Mouse (Mus musculus): ENCODE data around the gene Grm4. TPM values are rescaled to one million over a fixed set of nuclear protein-coding genes. Genes with fewer than 3 reads are reported as not detected.

The Grm4 gene
- polyA plus RNA-seq, 1 experiment from 2014 or later: 0.13 TPM

DNA sequence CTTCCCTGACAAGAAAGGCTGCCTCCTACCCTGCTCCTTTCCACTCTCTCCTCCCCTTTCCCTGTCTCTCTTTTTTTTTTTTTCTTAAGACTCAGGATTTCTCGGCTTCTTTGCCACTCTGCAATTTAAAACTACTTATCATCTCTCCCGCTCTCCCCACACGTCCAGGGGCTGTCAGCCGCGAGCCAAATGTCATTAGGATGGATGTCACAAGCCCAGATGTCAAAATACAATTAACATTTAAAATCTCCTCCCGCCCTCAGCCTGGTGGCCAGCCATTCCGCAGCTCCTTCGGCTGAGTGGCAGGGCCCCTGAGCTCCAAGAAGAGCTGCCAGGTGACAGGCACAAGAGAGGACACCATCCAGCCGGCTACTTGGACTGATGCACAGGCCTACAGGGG, 2.9 kb downstream of the Grm4 start:
- 16% methylated on average over 9 of the region's 9 CpGs for WGBS
- H3K4me2 ChIP-seq (ENCODE audit: low read depth, low read length): no peak overlapping the region
- H3K4me3 ChIP-seq (ENCODE audit: low read length): no peak overlapping the region
- no peaks in the 10 kb centered on the region for H3K36me3 ChIP-seq (ENCODE audit: control insufficient read depth, insufficient read depth, low read length)
- ATAC-seq (ENCODE audit: low read depth): 0 out of 2 replicates have a peak, but pooled peaks have one; percentile 10
- H3K9ac ChIP-seq (ENCODE audit: low read length): no peak overlapping the region
- H3K9me3 ChIP-seq (ENCODE audit: control insufficient read depth, low read length): no peaks in the 10 kb centered on the region
- H3K27ac ChIP-seq (ENCODE audit: low read length): no peak overlapping the region
- H3K27me3 ChIP-seq (ENCODE audit: control insufficient read depth, insufficient read depth, low read depth, low read length): peaks cover 55% of the 10 kb centered on the region
- no peaks in the 10 kb centered on the region for H3K4me1 ChIP-seq (replicated peaks; ENCODE audit: control insufficient read depth, insufficient read depth, low read length)

DNA sequence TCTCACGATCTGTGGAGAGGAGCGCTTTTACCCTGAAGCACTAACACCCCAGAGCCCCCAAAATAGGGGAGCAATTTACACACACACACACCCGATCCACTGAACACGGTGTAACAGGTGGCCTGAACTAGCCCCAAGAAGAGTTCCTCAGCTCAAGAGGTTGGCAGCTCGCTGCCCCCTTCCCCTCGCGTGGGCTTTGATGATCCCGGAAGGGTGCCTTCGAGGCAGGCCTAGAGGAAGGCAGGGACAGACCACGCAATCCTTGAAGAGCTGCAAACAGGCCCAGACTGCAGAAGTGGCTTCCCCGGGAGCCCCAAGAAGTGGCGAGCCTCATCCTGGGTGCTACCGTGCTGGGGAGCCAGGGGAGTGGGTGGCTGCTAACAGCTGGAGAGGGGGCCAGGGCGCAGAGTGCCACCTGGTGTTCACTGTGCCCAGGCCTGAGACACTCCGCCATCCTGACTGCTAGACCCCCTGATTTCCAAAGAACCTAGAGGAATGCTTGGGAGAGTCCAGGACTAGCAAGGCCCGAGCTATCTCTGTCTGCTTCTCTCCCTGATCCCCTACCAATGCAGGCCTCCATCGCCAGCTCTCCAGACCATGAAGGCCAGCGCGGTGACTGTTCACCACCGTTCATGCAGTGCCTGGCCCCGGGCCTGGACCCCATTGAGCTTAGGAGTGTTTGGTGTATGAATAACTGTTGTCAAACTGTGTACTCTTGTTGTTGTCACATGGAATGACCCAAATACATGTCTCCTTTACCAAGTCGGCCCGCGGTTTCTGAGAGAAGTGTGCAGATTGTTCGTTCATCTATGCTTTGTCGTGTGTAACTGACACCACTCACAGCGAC, 7.1 kb downstream of the Grm4 start:
- Histone ChIP-seq H3K27ac (ENCODE audit: low read length) (no peak overlapping the region), H3K4me1 (replicated peaks; ENCODE audit: control insufficient read depth, insufficient read depth, low read length) (peaks cover 13% of the 10 kb centered on the region), H3K4me2 (ENCODE audit: low read depth, low read length) (no peak overlapping the region; the same call in 1 of the 2 replicates), H3K36me3 (ENCODE audit: control insufficient read depth, insufficient read depth, low read length) (no peaks in the 10 kb centered on the region), H3K9ac (ENCODE audit: low read length) (no peak overlapping the region), H3K4me3 (ENCODE audit: low read length) (no peak overlapping the region), H3K27me3 (ENCODE audit: control insufficient read depth, insufficient read depth, low read depth, low read length) (peaks cover 70% of the 10 kb centered on the region), H3K9me3 (ENCODE audit: control insufficient read depth, low read length) (no peaks in the 10 kb centered on the region)
- 0 out of 2 replicates have a peak, but pooled peaks have one; percentile 29 for ATAC-seq (ENCODE audit: low read depth)
- 31% methylated on average over 27 of the region's 27 CpGs for WGBS

DNA sequence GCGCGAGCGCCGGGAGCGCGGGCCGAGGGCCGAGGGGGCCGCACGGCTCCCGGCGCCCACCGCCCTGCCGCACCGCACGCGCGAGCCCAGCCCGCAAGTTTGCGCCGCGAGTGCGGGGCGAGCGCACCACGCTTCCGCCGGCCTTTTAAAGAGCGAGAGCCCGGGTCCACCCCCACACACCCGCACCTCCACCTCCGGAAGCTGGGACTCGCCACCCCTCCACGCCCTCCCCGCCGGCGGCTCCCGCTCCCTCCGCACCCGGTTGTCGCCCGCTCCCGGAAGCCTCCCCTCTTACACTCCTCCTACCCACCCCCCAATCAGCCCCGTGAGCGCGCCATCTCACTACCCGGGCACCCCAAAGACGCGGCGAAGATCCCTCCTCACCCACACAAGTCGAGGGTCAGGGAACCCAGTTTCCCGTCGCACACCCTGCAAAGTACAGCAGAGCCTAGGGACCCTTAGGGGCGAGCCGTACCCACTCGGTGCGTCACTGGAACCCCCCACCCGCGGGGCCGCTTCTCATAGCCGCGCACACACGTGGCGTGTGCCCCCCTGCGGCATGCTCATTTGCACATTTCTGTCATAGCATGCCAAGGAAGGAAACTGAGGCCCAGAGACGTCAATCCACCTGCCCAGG, 7.8 kb downstream of the Grm4 start:
- ATAC-seq (ENCODE audit: low read depth): no peak
- peaks cover 70% of the 10 kb centered on the region for H3K27me3 ChIP-seq (ENCODE audit: control insufficient read depth, insufficient read depth, low read depth, low read length)
- H3K27ac ChIP-seq (ENCODE audit: low read length): no peak overlapping the region
- peaks cover 13% of the 10 kb centered on the region for H3K4me1 ChIP-seq (replicated peaks; ENCODE audit: control insufficient read depth, insufficient read depth, low read length)
- peak overlapping the region; percentile 38 for H3K9ac ChIP-seq (ENCODE audit: low read length)
- no peaks in the 10 kb centered on the region for H3K9me3 ChIP-seq (ENCODE audit: control insufficient read depth, low read length)
- WGBS: 0% methylated on average over 53 of the region's 66 CpGs
- peak overlapping the region; percentile 98 for H3K4me2 ChIP-seq (ENCODE audit: low read depth, low read length)
- H3K36me3 ChIP-seq (ENCODE audit: control insufficient read depth, insufficient read depth, low read length): no peaks in the 10 kb centered on the region
- H3K4me3 ChIP-seq (ENCODE audit: low read length): peak overlapping the region; percentile 57

DNA sequence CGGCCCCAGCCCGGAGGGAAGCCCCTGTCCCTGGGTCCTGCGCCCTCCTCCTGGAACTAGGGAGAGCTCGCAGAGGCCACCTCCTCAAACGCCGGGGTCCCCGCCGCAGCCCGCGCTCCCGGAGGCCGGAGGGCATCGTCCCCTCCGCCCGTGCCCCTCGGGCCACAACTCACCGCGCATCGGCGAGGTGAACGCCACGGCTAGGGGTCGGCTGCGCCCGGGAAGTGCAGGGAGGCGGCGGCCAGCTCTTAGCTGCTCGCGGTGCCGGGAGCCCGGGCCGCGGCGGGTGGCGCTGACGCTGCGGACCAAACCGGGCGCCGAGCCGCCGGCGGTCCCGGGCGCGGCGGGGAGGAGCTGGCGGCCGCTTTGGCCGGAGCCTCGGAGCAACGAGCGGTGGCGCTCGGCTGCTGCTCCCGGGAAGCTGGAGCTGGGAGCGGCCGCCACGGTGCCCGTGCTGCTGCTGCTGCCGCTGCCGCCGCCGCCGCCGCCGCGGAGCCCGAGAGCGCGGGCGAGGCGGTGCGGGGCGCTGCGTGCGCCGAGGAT, 8.5 kb downstream of the Grm4 start:
- Histone ChIP-seq H3K9me3 (ENCODE audit: control insufficient read depth, low read length) (no peaks in the 10 kb centered on the region), H3K27ac (ENCODE audit: low read length) (no peak overlapping the region), H3K4me2 (ENCODE audit: low read depth, low read length) (peak overlapping the region; percentile 98), H3K4me1 (replicated peaks; ENCODE audit: control insufficient read depth, insufficient read depth, low read length) (peaks cover 13% of the 10 kb centered on the region), H3K9ac (ENCODE audit: low read length) (peak overlapping the region; percentile 38), H3K4me3 (ENCODE audit: low read length) (peak overlapping the region; percentile 57), H3K36me3 (ENCODE audit: control insufficient read depth, insufficient read depth, low read length) (no peaks in the 10 kb centered on the region), H3K27me3 (ENCODE audit: control insufficient read depth, insufficient read depth, low read depth, low read length) (peaks cover 71% of the 10 kb centered on the region)
- ATAC-seq (ENCODE audit: low read depth): no peak
- WGBS: under 1% methylated on average over 69 of the region's 78 CpGs

DNA sequence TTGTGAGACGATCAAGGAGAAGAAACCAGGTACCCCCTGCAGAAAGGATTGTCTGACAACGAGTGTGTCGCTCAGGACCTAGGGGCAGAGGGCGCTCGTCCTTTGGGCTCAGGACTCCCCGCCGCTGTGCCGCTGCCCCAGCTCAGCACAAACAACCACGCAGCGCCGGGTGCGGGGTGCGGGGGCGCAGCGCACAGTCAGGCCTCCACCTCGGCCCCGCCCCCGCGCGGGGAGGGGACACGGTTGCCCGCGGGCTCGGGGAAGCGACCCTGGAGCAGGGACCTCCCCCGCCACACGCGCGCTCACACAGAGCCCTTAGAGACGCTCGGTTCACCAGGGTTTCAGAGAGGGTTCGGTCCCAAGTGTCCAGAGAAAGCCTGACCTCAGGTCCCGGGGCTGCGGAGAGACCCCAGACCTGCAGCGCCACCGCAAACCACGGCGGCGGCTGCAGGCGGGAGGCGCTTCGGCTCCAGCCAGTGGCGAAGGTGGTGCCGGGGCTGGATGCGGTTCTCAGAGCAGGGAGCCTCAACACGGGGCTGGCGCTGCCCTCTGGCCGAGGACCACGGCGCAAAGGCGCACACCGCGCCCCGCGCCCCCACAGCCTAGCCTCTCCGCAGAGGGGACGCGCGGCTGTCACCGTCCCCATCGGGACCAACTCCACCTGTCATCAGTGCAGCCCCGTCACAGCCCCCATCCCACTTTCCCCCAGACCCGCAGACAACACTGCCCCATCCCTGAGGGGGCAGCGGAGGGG, 9.2 kb downstream of the Grm4 start:
- H3K4me1 ChIP-seq (replicated peaks; ENCODE audit: control insufficient read depth, insufficient read depth, low read length): peaks cover 13% of the 10 kb centered on the region

DNA sequence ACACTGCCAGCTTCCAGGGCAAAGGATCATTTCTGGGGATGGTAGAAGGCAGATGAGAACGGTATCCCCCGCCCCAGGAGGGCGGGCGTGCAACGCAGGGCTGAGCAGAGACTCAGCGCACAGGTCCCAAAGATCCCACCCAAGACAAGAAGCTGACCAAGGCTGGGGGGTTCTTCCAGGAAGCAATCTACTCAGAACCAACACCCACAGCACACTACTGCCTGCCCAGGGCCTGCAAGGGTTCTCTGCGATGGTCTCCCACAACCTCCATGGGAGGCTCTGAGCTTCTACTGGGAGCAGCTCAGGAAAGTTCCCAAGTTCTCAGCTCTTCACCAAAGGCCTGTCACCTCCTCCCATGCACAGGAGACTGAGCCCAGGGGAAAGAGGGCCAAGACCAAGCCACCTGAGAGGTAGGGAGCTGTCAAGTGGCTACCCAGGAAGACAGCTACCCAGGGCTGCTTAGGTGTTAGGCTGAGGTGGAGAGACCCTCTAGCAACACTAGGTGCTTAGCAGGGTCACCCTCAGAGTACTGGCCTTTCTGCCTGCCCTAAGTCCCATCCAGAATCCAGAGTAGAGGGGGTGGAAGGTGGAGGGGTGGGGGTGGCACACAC, 10.0 kb downstream of the Grm4 start:
- ATAC-seq (ENCODE audit: low read depth): no peak
- no peaks in the 10 kb centered on the region for H3K9me3 ChIP-seq (ENCODE audit: control insufficient read depth, low read length)
- H3K4me3 ChIP-seq (ENCODE audit: low read length): no peak overlapping the region
- H3K27ac ChIP-seq (ENCODE audit: low read length): no peak overlapping the region
- no peak overlapping the region for H3K4me2 ChIP-seq (ENCODE audit: low read depth, low read length)
- peaks cover 69% of the 10 kb centered on the region for H3K27me3 ChIP-seq (ENCODE audit: control insufficient read depth, insufficient read depth, low read depth, low read length)
- peaks cover 13% of the 10 kb centered on the region for H3K4me1 ChIP-seq (replicated peaks; ENCODE audit: control insufficient read depth, insufficient read depth, low read length)
- H3K9ac ChIP-seq (ENCODE audit: low read length): no peak overlapping the region
- 92% methylated on average over 7 of the region's 7 CpGs for WGBS
- H3K36me3 ChIP-seq (ENCODE audit: control insufficient read depth, insufficient read depth, low read length): no peaks in the 10 kb centered on the region

More for the DNA sequence above, 9.2 kb downstream of the Grm4 start:
- peak overlapping the region; percentile 98 for H3K4me2 ChIP-seq (ENCODE audit: low read depth, low read length)
- under 1% methylated on average over 64 of the region's 64 CpGs for WGBS
- H3K27ac ChIP-seq (ENCODE audit: low read length): no peak overlapping the region
- no peak overlapping the region for H3K9ac ChIP-seq (ENCODE audit: low read length)
- no peaks in the 10 kb centered on the region for H3K36me3 ChIP-seq (ENCODE audit: control insufficient read depth, insufficient read depth, low read length)
- H3K9me3 ChIP-seq (ENCODE audit: control insufficient read depth, low read length): no peaks in the 10 kb centered on the region
- peak overlapping the region; percentile 57 for H3K4me3 ChIP-seq (ENCODE audit: low read length)
- H3K27me3 ChIP-seq (ENCODE audit: control insufficient read depth, insufficient read depth, low read depth, low read length): peaks cover 69% of the 10 kb centered on the region
- no peak for ATAC-seq (ENCODE audit: low read depth)

DNA sequence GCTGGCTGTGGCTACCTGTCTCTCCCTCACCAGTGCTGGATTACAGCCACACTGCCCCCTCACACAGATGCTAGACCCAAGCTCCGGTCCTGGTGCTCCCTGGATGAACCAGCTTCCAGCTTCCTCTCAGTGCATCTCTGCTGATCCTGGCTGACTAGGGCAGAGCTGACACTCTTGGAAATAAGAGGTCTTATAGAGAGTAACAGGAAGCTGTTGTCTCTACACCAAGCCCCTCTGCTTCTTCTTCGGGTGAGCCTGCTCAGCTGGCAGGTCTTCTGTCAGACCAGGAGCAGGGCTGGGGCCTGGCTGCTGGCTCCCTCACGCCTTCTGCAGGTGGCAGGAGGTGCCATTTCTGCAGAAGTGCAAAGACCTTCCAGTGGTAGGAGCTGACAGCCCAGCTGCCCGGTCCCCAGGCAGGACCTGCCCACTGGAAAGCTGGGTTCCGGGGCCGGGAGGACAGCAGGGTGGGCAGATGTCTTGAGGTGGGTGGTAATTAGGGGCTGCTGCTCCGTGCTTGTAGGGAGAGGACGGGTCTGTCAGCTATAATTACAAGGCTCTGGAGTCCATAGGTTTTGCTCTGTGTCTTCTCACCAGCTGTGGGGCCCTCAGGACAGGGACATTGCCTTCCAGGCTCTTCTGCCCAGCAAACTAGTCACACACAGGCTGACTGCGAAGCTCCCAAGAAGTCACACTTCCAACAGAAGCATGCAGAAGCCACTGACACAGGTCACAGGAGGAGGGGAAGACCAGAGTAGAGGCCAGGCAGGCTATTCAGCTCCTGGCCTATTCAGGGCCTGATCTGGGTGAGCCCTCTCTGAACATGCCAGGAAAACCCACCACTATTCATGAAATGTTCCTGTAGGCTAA, 10.7 kb downstream of the Grm4 start:
- Histone ChIP-seq H3K4me1 (replicated peaks; ENCODE audit: control insufficient read depth, insufficient read depth, low read length) (peaks cover 13% of the 10 kb centered on the region), H3K27me3 (ENCODE audit: control insufficient read depth, insufficient read depth, low read depth, low read length) (peaks cover 68% of the 10 kb centered on the region), H3K4me3 (ENCODE audit: low read length) (no peak overlapping the region), H3K4me2 (ENCODE audit: low read depth, low read length) (no peak overlapping the region), H3K9ac (ENCODE audit: low read length) (no peak overlapping the region), H3K9me3 (ENCODE audit: control insufficient read depth, low read length) (no peaks in the 10 kb centered on the region), H3K36me3 (ENCODE audit: control insufficient read depth, insufficient read depth, low read length) (no peaks in the 10 kb centered on the region), H3K27ac (ENCODE audit: low read length) (no peak overlapping the region)
- ATAC-seq (ENCODE audit: low read depth): no peak
- 42% methylated on average over 9 of the region's 9 CpGs for WGBS

DNA sequence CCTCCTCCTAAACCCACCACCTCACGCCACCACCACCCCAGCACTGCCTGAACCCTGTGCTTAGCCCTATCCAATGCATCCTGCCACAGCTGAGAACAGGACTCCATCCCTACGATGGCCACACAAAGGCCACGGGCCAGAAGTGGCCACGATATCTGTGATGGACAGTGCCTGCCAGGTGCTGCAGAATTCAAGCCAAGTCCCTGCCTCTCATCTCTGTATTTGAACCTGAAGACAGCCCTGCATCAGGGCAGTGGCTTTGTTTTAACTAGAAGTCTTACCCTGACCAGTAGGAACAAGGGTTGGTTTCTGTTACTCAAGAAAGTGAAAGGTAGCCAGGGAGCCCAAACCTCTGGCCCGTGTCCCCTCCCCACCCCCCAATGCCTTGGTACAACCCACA, 12.1 kb downstream of the Grm4 start:
- peaks cover 62% of the 10 kb centered on the region for H3K27me3 ChIP-seq (ENCODE audit: control insufficient read depth, insufficient read depth, low read depth, low read length)
- H3K36me3 ChIP-seq (ENCODE audit: control insufficient read depth, insufficient read depth, low read length): no peaks in the 10 kb centered on the region
- no peak overlapping the region for H3K4me2 ChIP-seq (ENCODE audit: low read depth, low read length)
- H3K9ac ChIP-seq (ENCODE audit: low read length): no peak overlapping the region
- WGBS: 69% methylated on average over 5 of the region's 5 CpGs
- ATAC-seq (ENCODE audit: low read depth): no peak
- no peak overlapping the region for H3K27ac ChIP-seq (ENCODE audit: low read length)
- H3K9me3 ChIP-seq (ENCODE audit: control insufficient read depth, low read length): no peaks in the 10 kb centered on the region
- peaks cover 13% of the 10 kb centered on the region for H3K4me1 ChIP-seq (replicated peaks; ENCODE audit: control insufficient read depth, insufficient read depth, low read length)
- no peak overlapping the region for H3K4me3 ChIP-seq (ENCODE audit: low read length)

Measured in lung, embryonic 16.5 days (tissue).